Mouse (Mus musculus): ENCODE measurements at regions not wholly inside any gene's neighbourhood (a gene's known extent, or its start where the extent isn't known, plus 50 kb on each side); places are given as distances from the start of the nearest gene placed in this dataset.
A peak's percentile ranks its signal among the peaks of the same experiment; 100 is the strongest.

DNA sequence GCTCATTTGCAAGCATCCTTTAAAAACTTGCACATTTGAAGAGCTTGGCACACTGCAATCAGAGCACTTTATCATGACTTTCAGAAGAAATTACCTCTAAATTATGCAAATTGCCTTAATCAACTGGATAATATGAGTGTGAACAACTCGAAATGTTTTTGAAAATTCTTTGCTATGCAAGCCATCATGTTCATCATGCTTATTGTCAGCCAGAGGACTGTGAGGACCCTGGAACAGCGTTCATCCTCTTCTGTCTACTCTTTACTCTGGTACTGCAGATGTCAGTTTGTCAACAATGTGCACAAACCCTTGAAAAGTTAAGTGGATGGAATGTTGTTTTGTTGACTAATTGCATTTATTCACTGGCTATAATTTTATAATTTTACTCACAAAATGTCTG lies 1899.9 kb upstream of the Slc39a10 start:
- DNase-seq (ENCODE audit: low spot score in 2 of 2) = no peak

DNA sequence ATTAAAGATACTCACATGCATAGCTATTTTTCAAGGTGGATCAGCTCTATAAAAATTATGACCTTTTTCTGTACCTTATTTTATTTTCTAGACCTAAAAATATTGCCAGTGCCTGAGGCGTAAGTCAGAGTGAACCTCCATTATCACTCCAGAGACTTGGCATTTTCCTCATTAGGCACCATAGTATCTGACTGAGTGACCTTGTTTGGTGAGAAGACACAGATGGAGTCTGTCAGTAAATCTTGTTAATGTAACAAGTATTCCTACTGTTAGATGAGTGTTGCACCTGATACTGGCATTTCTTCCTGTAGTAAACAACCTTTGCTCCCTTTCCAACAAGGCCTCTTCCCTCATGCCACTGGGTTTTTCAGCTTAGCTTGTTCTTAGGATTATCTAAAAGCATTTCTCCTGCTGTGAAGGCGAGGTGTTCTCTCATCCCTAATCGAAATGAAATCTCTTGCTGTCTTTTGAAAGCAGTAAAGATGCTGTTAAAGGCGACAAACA lies 1860.7 kb upstream of the Slc39a10 start:
- no peak for DNase-seq (ENCODE audit: low spot score in 2 of 2)

DNA sequence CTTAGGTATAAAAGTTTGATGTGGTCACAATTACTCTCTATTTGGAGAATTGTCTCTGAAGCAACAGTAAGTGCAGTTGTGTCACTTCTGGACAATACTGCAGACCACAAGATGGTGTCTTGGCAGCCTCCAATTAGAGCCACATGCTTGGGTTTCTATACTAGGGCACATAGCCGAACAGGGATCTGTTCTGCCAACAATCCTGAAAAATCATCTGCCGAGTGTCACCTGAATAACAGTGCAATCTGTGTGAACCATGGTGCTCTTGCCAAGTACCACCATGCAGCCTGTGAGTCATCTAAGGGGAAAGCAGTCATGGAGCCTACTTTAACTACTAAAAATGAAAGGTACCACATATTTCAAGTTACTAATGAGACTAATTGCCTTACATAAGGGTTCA lies 1840.9 kb upstream of the Slc39a10 start:
- no peak for DNase-seq (ENCODE audit: low spot score in 2 of 2)

DNA sequence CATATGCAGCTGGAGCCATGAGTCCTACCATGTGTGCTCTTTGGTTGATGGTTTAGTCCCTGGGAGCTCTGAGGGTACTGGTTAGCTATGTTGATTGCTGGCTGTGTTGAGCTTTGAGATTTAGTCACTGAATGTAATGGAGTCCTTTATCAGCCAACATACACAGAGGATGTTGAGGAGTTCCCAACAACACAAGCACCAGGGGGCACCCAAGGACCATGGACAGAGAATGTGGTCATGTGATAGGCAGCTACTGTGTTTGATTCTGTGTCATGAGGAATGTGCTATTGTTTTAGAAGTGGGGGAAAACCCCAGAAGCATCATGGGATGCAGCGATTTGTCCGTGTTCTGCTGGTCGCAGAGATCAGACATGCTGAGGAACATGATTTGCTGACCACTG lies 1816.0 kb upstream of the Slc39a10 start:
- DNase-seq (ENCODE audit: low spot score in 2 of 2) = peak in 1 of 2 experiments; percentile 1

Measured in urinary bladder, adult 18-20 months (tissue).